In genomic region chr7:44701921-44702320, GRCm38 (mm10) we compare ENCODE assay signal across 9 mouse cellular contexts. TPM values are rescaled to one million over a fixed set of nuclear protein-coding genes. Genes with fewer than 3 reads are reported as not detected.
A peak's percentile ranks its signal among the peaks of the same experiment; 100 is the strongest.
DNase-seq lines count a peak whose midpoint lies in the region; ATAC-seq and TF ChIP-seq lines count a peak whose summit lies in the region.
"Had no signal": no experiment of that assay in that cellular context is flagged by ENCODE, and none has a peak within 500 bp of the region (broad histone marks: within the 10 kb centered on the region; RNA-seq: fewer than 3 reads in every experiment).

No protein-coding gene starts in this region.

- peak; percentile 54 for TF ChIP-seq CTCF in G1E (IDR thresholded peaks at IDR 0.05; ENCODE audit: low read depth, low read length)
- TF ChIP-seq CTCF in hindbrain, postnatal 0 days (IDR thresholded peaks at IDR 0.05; ENCODE audit: low read depth): peak; percentile 75
- TF ChIP-seq CTCF in lung, adult 2 months (IDR thresholded peaks at IDR 0.05; ENCODE audit: insufficient read depth, low read length): peak; percentile 73

- peak; percentile 44 to 51 for DNase-seq in heart, postnatal 10 days
- DNase-seq in heart, embryonic 10.5 days (ENCODE audit: low spot score): no peak
- DNase-seq in G1E (ENCODE audit: low spot score): no peak
- DNase-seq in embryo, embryonic 11 days: peak; percentile 69
- peak; percentile 68 for DNase-seq in hindbrain, postnatal 0 days (ENCODE audit: low spot score)
- DNase-seq in lung, adult 2 months: peak; percentile 40
- DNase-seq in retina, embryonic 14.5 days (ENCODE audit: low spot score): peak; percentile 73
- no peak for DNase-seq in urinary bladder, postnatal 4 days (ENCODE audit: low spot score in 2 of 2)
- DNase-seq: liver, embryonic 13.5 days had no signal

- intact Hi-C loops in heart, postnatal 10 days (cut with DNase I): loop anchor here (5.0 kb wide), 3 partner anchors 35 to 180 kb away; partner anchors contain the start of gene Mybpc2

- no peaks in the 10 kb centered on the region for H3K9me3 ChIP-seq in heart, embryonic 10.5 days
- no peaks in the 10 kb centered on the region for H3K9me3 ChIP-seq in G1E (replicated peaks)
- H3K9me3 ChIP-seq in hindbrain, postnatal 0 days (ENCODE audit: low read length): no peaks in the 10 kb centered on the region
- H3K9me3 ChIP-seq: liver, embryonic 13.5 days had no signal

- WGBS in heart, embryonic 10.5 days: 5% methylated on average over 6 of the region's 6 CpGs
- WGBS in hindbrain, postnatal 0 days: 5% methylated on average over 6 of the region's 6 CpGs
- 10% methylated on average over 6 of the region's 6 CpGs for WGBS in lung, adult 2 months

- H3K9ac ChIP-seq in hindbrain, postnatal 0 days (replicated peaks; ENCODE audit: low read length): no peak overlapping the region
- H3K9ac ChIP-seq: liver, embryonic 13.5 days had no signal

- no peak overlapping the region for H3K4me2 ChIP-seq in hindbrain, postnatal 0 days (ENCODE audit: low read depth, low read length)
- H3K4me2 ChIP-seq: liver, embryonic 13.5 days had no signal

- peaks cover 9% of the 10 kb centered on the region for H3K4me1 ChIP-seq in heart, embryonic 10.5 days
- peaks cover 24% of the 10 kb centered on the region for H3K4me1 ChIP-seq in G1E (ENCODE audit: insufficient read depth, low read depth, low read length)
- no peaks in the 10 kb centered on the region for H3K4me1 ChIP-seq in hindbrain, postnatal 0 days (ENCODE audit: insufficient read depth, low read length)
- no peaks in the 10 kb centered on the region; the same call in 1 of the 2 replicates for H3K4me1 ChIP-seq in lung, adult 2 months (ENCODE audit: control insufficient read depth, insufficient read depth, low read length)

- H3K36me3 ChIP-seq in heart, embryonic 10.5 days: no peaks in the 10 kb centered on the region
- H3K36me3 ChIP-seq in G1E (replicated peaks): no peaks in the 10 kb centered on the region
- no peaks in the 10 kb centered on the region for H3K36me3 ChIP-seq in hindbrain, postnatal 0 days (ENCODE audit: insufficient read depth, low read length)
- H3K36me3 ChIP-seq: liver, embryonic 13.5 days had no signal

- no peak overlapping the region for H3K4me3 ChIP-seq in heart, embryonic 10.5 days
- no peak overlapping the region for H3K4me3 ChIP-seq in G1E (ENCODE audit: low read depth, low read length)
- H3K4me3 ChIP-seq in hindbrain, postnatal 0 days (ENCODE audit: low read length): no peak overlapping the region
- no peak overlapping the region for H3K4me3 ChIP-seq in lung, adult 2 months (replicated peaks; ENCODE audit: extremely low read depth, low read depth, low read length)
- H3K4me3 ChIP-seq: liver, embryonic 13.5 days had no signal

- ATAC-seq in G1E (ENCODE audit: extremely low read depth, insufficient number of reproducible peaks, low FRiP score, poor library complexity, severe bottlenecking): no peak
- ATAC-seq in hindbrain, postnatal 0 days: peak; percentile 78

- H3K27me3 ChIP-seq in heart, embryonic 10.5 days (ENCODE audit: insufficient read depth, poor library complexity, severe bottlenecking): peaks cover 12% of the 10 kb centered on the region; the same call in 1 of the 2 replicates
- peaks cover 6% of the 10 kb centered on the region; the same call in 1 of the 2 replicates for H3K27me3 ChIP-seq in G1E (ENCODE audit: insufficient read depth, low read length)
- no peaks in the 10 kb centered on the region for H3K27me3 ChIP-seq in hindbrain, postnatal 0 days (ENCODE audit: insufficient read depth, low read length)

- H3K27ac ChIP-seq in heart, embryonic 10.5 days: no peak overlapping the region
- no peak overlapping the region for H3K27ac ChIP-seq in hindbrain, postnatal 0 days
- H3K27ac ChIP-seq: liver, embryonic 13.5 days had no signal

- no peak for TF ChIP-seq POLR2A in lung, adult 2 months (IDR thresholded peaks at IDR 0.05; ENCODE audit: borderline replicate concordance, extremely low read depth, low read depth, low read length)

RNA-seq across cellular contexts. Expression of gene Izumo2, which starts 6.6 kb away (rescaled TPM):
- total RNA-seq in heart, postnatal 10 days (2021): not detected
- not detected in 2 replicates for polyA plus RNA-seq in heart, embryonic 10.5 days (2016; fragmentation: Nextera tagmentation; extraction: Ambion mirVana)
- not detected in 2 replicates for total RNA-seq in G1E (2014; fragmentation: Nextera tagmentation)
- not detected in 2 replicates for total RNA-seq in G1E (2017)
- not detected in 2 replicates for polyA plus RNA-seq in G1E (2012)
- not detected in 2 replicates for total RNA-seq in hindbrain, postnatal 0 days (2014; rRNA removed)
- polyA plus RNA-seq in hindbrain, postnatal 0 days (2015; fragmentation: Nextera tagmentation; extraction: Ambion mirVana): not detected in 2 replicates
- not detected in 2 replicates for polyA plus RNA-seq in lung, adult 2 months (2012; rRNA removed)
- polyA plus RNA-seq: liver, embryonic 13.5 days had no signal

RNA-seq across cellular contexts. Expression of gene Myh14, which starts 31.3 kb away (rescaled TPM):
- total RNA-seq in heart, postnatal 10 days (2021): 10 to 100 TPM; 37.0 to 46.2 TPM
- 0.68 and 2.4 TPM in 2 replicates for polyA plus RNA-seq in heart, embryonic 10.5 days (2016; fragmentation: Nextera tagmentation; extraction: Ambion mirVana)
- total RNA-seq in G1E (2014; fragmentation: Nextera tagmentation) (not detected in 2 replicates), G1E (2017) (not detected in 2 replicates)
- not detected in 2 replicates for polyA plus RNA-seq in G1E (2012)
- total RNA-seq in hindbrain, postnatal 0 days (2014; rRNA removed): 9.7 and 10.9 TPM in 2 replicates
- 9.3 and 10.6 TPM in 2 replicates for polyA plus RNA-seq in hindbrain, postnatal 0 days (2015; fragmentation: Nextera tagmentation; extraction: Ambion mirVana)
- polyA plus RNA-seq in lung, adult 2 months (2012; rRNA removed): 223 and 227 TPM in 2 replicates

RNA-seq across cellular contexts. Expression of gene Vrk3, which starts 46.3 kb away (rescaled TPM):
- total RNA-seq in heart, postnatal 10 days (2021): 10 to 100 TPM; 24.7 to 28.3 TPM
- 34.0 and 35.5 TPM in 2 replicates for polyA plus RNA-seq in heart, embryonic 10.5 days (2016; fragmentation: Nextera tagmentation; extraction: Ambion mirVana)
- total RNA-seq in G1E (2014; fragmentation: Nextera tagmentation) (44.9 and 48.7 TPM in 2 replicates), G1E (2017) (48.8 and 49.0 TPM in 2 replicates)
- 72.0 and 82.5 TPM in 2 replicates for polyA plus RNA-seq in G1E (2012)
- total RNA-seq in hindbrain, postnatal 0 days (2014; rRNA removed): 22.3 and 25.3 TPM in 2 replicates
- polyA plus RNA-seq in hindbrain, postnatal 0 days (2015; fragmentation: Nextera tagmentation; extraction: Ambion mirVana): 28.2 and 33.0 TPM in 2 replicates
- 42.0 and 51.9 TPM in 2 replicates for polyA plus RNA-seq in lung, adult 2 months (2012; rRNA removed)

RNA-seq across cellular contexts. Expression of gene Zfp473, which starts 48.9 kb away (rescaled TPM):
- under 1 TPM; 0.12 to 0.35 TPM for total RNA-seq in heart, postnatal 10 days (2021)
- 1.8 TPM in 2 replicates for polyA plus RNA-seq in heart, embryonic 10.5 days (2016; fragmentation: Nextera tagmentation; extraction: Ambion mirVana)
- total RNA-seq in G1E (2014; fragmentation: Nextera tagmentation) (3.9 and 4.1 TPM in 2 replicates), G1E (2017) (4.0 and 4.5 TPM in 2 replicates)
- 0.14 and 0.33 TPM in 2 replicates for polyA plus RNA-seq in G1E (2012)
- 0.84 and 1.8 TPM in 2 replicates for total RNA-seq in hindbrain, postnatal 0 days (2014; rRNA removed)
- polyA plus RNA-seq in hindbrain, postnatal 0 days (2015; fragmentation: Nextera tagmentation; extraction: Ambion mirVana): 0.68 and 0.73 TPM in 2 replicates
- polyA plus RNA-seq in lung, adult 2 months (2012; rRNA removed): 0.15 and 0.18 TPM in 2 replicates

Comparison
In these comparisons a context has a peak if more than half of its experiments do, and no peak if none do; other contexts are left out.
1. DNase-seq: peak in heart, postnatal 10 days (2 of 2), embryo, embryonic 11 days (single experiment), hindbrain, postnatal 0 days (single experiment), lung, adult 2 months (single experiment) and retina, embryonic 14.5 days (single experiment); none in heart, embryonic 10.5 days (single experiment), G1E (single experiment) and urinary bladder, postnatal 4 days (0 of 2).
2. RNA of gene Myh14, which starts 31.3 kb away (polyA plus RNA-seq): 223 to 227 TPM in lung, adult 2 months; 9.3 to 10.6 TPM in hindbrain, postnatal 0 days, 0.68 to 2.4 TPM in heart, embryonic 10.5 days and not detected in G1E; every median in the first group is over 10 times any median in the second.
3. Peak in every context shown above with its lines, with median percentiles within 50 percentile points of each other: CTCF ChIP-seq.